Mouse (Mus musculus) neural tube, embryonic 12.5 days (tissue): ENCODE data around the gene Amy2a3. TPM values are rescaled to one million over a fixed set of nuclear protein-coding genes. Genes with fewer than 3 reads are reported as not detected.
"Not testable (repeated sequence)": the region's sequence is repeated elsewhere in the genome, so short reads cannot be mapped to it uniquely, and the experiment has no call there.

Source experiments
- ATAC-seq: fragments of 200-750 bp; cut with Nextera tagmentation; 2 replicates; pipeline ENCODE4 v1.8.0; 2017; ENCODE audit warnings: low read depth, mild to moderate bottlenecking, moderate TSS enrichment, moderate library complexity; ENCODE audit not compliant: low FRiP score
- H3K27ac ChIP-seq: fragments of 300-500 bp; sonication (generic); 2 replicates; pipeline ENCODE4 v1.5.1; 2016
- H3K27me3 ChIP-seq: fragments of 300-500 bp; sonication (generic); replicated peaks from 2 replicates; pipeline ENCODE4 v1.6.1; 2016; ENCODE audit warnings: mild to moderate bottlenecking
- H3K36me3 ChIP-seq: fragments of 300-500 bp; sonication (generic); 2 replicates; pipeline ENCODE4 v1.6.1; 2016; ENCODE audit warnings: mild to moderate bottlenecking
- H3K4me1 ChIP-seq: fragments of 300-500 bp; sonication (generic); 2 replicates; pipeline ENCODE4 v1.6.1; 2016
- H3K4me2 ChIP-seq: fragments of 300-500 bp; sonication (generic); replicated peaks from 2 replicates; pipeline ENCODE4 v1.6.1; 2016; ENCODE audit warnings: mild to moderate bottlenecking
- H3K4me3 ChIP-seq: fragments of 300-500 bp; sonication (generic); 2 replicates; pipeline ENCODE4 v1.5.1; 2016
- H3K9ac ChIP-seq: fragments of 300-500 bp; sonication (generic); 2 replicates; pipeline ENCODE4 v1.6.1; 2016; ENCODE audit warnings: mild to moderate bottlenecking
- H3K9me3 ChIP-seq: fragments of 300-500 bp; sonication (generic); 2 replicates; pipeline ENCODE4 v1.6.1; 2016; ENCODE audit warnings: mild to moderate bottlenecking
- WGBS: fragments of 180-500 bp; shearing (Covaris S2); methylation state at CpG from one replicate; pipeline ENCODE4 v1.1.7; 2016; 5-methylcytosine and 5-hydroxymethylcytosine counted together
- polyA plus RNA-seq: library from polyadenylated mRNA; unstranded; fragments of >200 nt; fragmentation: Nextera tagmentation; extraction: Ambion mirVana; gene quantifications from 2 replicates; pipeline ENCODE4 v1.2.1, GENCODE M21; 2016

Gene Amy2a3
- polyA plus RNA-seq: not detected in 2 replicates

DNA sequence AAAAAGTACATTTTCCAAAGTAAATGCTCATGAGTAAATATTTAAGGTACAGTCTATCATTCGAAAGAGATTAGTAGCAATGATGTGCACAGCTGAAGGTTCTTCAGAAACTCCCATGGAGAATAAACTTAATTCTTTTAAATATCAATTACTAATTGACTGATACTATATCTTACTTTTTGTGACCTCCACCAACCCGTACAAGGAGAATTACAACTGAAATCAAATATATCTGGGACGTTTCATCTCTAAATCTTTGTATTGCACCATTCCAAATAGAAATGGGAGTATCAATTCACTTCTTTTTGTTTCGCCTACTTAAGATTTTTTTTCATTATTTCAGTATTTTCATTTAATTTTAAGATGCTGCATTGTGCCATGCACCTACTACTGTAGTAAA lies at the start of gene Amy2a3:
TSS of gene Amy2a3 (minus strand) at position 101 of the 400 bp plus-strand sequence.
- no CpG with 5 or more reads among the region's 4 CpGs for WGBS
- not testable (repeated sequence) for ATAC-seq, H3K27me3 ChIP-seq, H3K9ac ChIP-seq, H3K4me1 ChIP-seq, H3K4me2 ChIP-seq, H3K9me3 ChIP-seq, H3K36me3 ChIP-seq, H3K4me3 ChIP-seq, H3K27ac ChIP-seq

DNA sequence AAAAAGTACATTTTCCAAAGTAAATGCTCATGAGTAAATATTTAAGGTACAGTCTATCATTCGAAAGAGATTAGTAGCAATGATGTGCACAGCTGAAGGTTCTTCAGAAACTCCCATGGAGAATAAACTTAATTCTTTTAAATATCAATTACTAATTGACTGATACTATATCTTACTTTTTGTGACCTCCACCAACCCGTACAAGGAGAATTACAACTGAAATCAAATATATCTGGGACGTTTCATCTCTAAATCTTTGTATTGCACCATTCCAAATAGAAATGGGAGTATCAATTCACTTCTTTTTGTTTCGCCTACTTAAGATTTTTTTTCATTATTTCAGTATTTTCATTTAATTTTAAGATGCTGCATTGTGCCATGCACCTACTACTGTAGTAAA lies 32.7 kb upstream of the Amy2a3 start, which contains the start of gene Amy2a2:
TSS of gene Amy2a2 (minus strand) at position 101 of the 400 bp plus-strand sequence.
- H3K9me3 ChIP-seq, H3K36me3 ChIP-seq, H3K27ac ChIP-seq, H3K4me1 ChIP-seq, H3K27me3 ChIP-seq, H3K4me2 ChIP-seq, H3K9ac ChIP-seq, ATAC-seq, H3K4me3 ChIP-seq: not testable (repeated sequence)
- WGBS: no CpG with 5 or more reads among the region's 4 CpGs

DNA sequence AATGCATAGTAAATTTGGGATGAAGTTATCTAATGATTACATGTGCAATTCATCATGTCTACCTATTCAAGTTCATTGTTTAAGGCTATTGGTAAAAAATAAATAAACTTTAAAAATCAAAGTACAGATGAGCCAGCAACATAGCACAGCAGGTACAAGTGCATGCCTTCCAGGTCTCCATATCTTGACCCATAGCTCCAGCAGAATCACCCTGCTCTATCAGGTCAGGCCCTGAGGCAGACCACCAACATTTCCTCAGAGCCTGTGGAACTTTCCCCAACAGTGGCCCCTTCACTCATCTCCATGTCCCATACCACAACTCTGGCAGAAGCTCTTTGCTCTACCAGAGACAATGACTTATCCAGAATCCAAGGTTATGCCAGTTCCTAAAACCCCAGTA lies 21.6 kb upstream of the Amy2a3 start:
- H3K27me3 ChIP-seq, H3K36me3 ChIP-seq, H3K9me3 ChIP-seq, H3K27ac ChIP-seq, H3K9ac ChIP-seq, H3K4me1 ChIP-seq, H3K4me3 ChIP-seq, H3K4me2 ChIP-seq, ATAC-seq: not testable (repeated sequence)

DNA sequence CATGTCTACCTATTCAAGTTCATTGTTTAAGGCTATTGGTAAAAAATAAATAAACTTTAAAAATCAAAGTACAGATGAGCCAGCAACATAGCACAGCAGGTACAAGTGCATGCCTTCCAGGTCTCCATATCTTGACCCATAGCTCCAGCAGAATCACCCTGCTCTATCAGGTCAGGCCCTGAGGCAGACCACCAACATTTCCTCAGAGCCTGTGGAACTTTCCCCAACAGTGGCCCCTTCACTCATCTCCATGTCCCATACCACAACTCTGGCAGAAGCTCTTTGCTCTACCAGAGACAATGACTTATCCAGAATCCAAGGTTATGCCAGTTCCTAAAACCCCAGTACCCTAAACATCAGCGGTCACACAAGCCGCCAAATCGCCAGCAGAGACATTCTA lies 10.9 kb downstream of the Amy2a3 start:
- H3K4me2 ChIP-seq, H3K4me3 ChIP-seq, ATAC-seq, H3K4me1 ChIP-seq, H3K27ac ChIP-seq, H3K9ac ChIP-seq, H3K9me3 ChIP-seq, H3K27me3 ChIP-seq, H3K36me3 ChIP-seq: not testable (repeated sequence)
- no CpG with 5 or more reads among the region's 3 CpGs for WGBS

DNA sequence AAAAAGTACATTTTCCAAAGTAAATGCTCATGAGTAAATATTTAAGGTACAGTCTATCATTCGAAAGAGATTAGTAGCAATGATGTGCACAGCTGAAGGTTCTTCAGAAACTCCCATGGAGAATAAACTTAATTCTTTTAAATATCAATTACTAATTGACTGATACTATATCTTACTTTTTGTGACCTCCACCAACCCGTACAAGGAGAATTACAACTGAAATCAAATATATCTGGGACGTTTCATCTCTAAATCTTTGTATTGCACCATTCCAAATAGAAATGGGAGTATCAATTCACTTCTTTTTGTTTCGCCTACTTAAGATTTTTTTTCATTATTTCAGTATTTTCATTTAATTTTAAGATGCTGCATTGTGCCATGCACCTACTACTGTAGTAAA lies 32.5 kb downstream of the Amy2a3 start, which contains the start of gene Amy2a4:
TSS of gene Amy2a4 (minus strand) at position 101 of the 400 bp plus-strand sequence.
- not testable (repeated sequence) for H3K27me3 ChIP-seq, H3K4me2 ChIP-seq, H3K27ac ChIP-seq, H3K4me3 ChIP-seq, H3K4me1 ChIP-seq, H3K9ac ChIP-seq, H3K9me3 ChIP-seq, ATAC-seq, H3K36me3 ChIP-seq
- WGBS: no CpG with 5 or more reads among the region's 4 CpGs

DNA sequence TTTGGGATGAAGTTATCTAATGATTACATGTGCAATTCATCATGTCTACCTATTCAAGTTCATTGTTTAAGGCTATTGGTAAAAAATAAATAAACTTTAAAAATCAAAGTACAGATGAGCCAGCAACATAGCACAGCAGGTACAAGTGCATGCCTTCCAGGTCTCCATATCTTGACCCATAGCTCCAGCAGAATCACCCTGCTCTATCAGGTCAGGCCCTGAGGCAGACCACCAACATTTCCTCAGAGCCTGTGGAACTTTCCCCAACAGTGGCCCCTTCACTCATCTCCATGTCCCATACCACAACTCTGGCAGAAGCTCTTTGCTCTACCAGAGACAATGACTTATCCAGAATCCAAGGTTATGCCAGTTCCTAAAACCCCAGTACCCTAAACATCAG lies 43.6 kb downstream of the Amy2a3 start:
- not testable (repeated sequence) for H3K4me1 ChIP-seq, H3K36me3 ChIP-seq, H3K9ac ChIP-seq, H3K27me3 ChIP-seq, H3K27ac ChIP-seq, H3K4me3 ChIP-seq, H3K4me2 ChIP-seq, ATAC-seq, H3K9me3 ChIP-seq

DNA sequence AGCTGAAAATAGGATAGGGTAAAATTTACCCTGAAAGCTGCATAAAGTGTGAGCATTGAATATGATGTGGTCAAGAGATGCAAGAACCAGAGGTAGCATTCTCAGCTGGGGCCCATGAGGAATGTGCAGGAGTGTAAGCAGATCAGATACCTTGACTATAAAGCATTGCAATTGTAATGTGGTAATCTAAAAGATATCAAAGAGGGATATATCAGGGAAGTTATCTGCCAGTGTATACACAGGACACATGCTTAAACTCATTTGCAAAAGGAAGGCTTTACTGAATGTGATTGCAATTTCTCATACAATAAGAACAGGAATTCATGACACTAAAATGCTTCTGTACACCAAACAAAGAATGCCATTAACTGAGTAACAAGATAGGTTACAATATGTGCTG lies 44.3 kb downstream of the Amy2a3 start:
- not testable (repeated sequence) for H3K27ac ChIP-seq, H3K4me1 ChIP-seq, H3K27me3 ChIP-seq, H3K9me3 ChIP-seq, H3K9ac ChIP-seq, H3K4me2 ChIP-seq, ATAC-seq, H3K36me3 ChIP-seq, H3K4me3 ChIP-seq

Other genes with a start within 250 kb of the Amy2a3 start
- gene Amy2a5, start 65.2 kb downstream of the Amy2a3 start, polyA plus RNA-seq: not detected in 2 replicates
- not detected in 2 replicates for gene Amy2a4, start 32.6 kb downstream of the Amy2a3 start, polyA plus RNA-seq
- not detected in 2 replicates for gene Amy2a2, start 32.6 kb upstream of the Amy2a3 start, polyA plus RNA-seq
- not detected in 2 replicates for gene Amy2a1, start 208.4 kb upstream of the Amy2a3 start, polyA plus RNA-seq